Mouse (Mus musculus) small intestine, adult 2 months (tissue): ENCODE measurements around the gene Lypd8.

ENCODE experiments used
- CTCF ChIP-seq: fragments of 200-500 bp; IDR thresholded peaks from 2 replicates; pipeline ENCODE4 v1.5.1; 2012; ENCODE audit warnings: low read depth, mild to moderate bottlenecking, control low read depth, inconsistent platforms, low read length, moderate library complexity, mixed read lengths; ENCODE audit not compliant: insufficient replicate concordance, insufficient read length; ENCODE audit errors: extremely low read depth
- POLR2A ChIP-seq: fragments of 200-500 bp; IDR thresholded peaks from 2 replicates; pipeline ENCODE4 v1.6.1; 2012; ENCODE audit warnings: low read depth, mild to moderate bottlenecking, control low read depth, inconsistent platforms, low read length, moderate library complexity

- TF ChIP-seq CTCF (no peak), POLR2A (no peak)
These were observed 27.7 kb upstream of the Lypd8 start for GRCm38 (mm10) chr11:58351179-58351578.
